Mouse (Mus musculus) Patski (cell line): Measurements from ENCODE around the gene Nsd2. TPM values are rescaled to one million over a fixed set of nuclear protein-coding genes. Genes with fewer than 3 reads are reported as not detected.
"Not testable (repeated sequence)": the region's sequence is repeated elsewhere in the genome, so short reads cannot be mapped to it uniquely, and the experiment has no call there.

Experiments
- ATAC-seq: fragments of 100-300 bp; one replicate; pipeline ENCODE4 v1.8.0; 2021
- CTCF ChIA-PET: fragments of 350-600 bp; sonication (Branson Sonifier 250); formaldehyde crosslinking; loops from one replicate; lab custom pipeline; 2022; ENCODE audit warnings: inconsistent platforms; lab: Charles Lee
- POLR2A ChIA-PET: fragments of 350-600 bp; sonication (Branson Sonifier 250); formaldehyde crosslinking; loops from one replicate; lab custom pipeline; 2022; ENCODE audit warnings: antibody characterized with exemption, inconsistent platforms; lab: Charles Lee
- DNase-seq: peaks from one replicate; pipeline ENCODE4 v3.0.0-alpha.2; 2011; ENCODE audit warnings: low read depth, low spot score
- H3K27me3 ChIP-seq: fragments of 371-371 bp; one replicate; pipeline ENCODE4 v1.5.1; 2021
- CTCF ChIP-seq: fragments of 100-300 bp; IDR thresholded peaks from one replicate; pipeline ENCODE4 v1.5.1; 2021
- in situ Hi-C: fragments of 300-500 bp; cut with MboI; formaldehyde crosslinking; loops from 3 replicates; pipeline ENCODE4 v1.11.1; 2018; ENCODE audit warnings: low pct_unique_long_range_greater_than_20kb, mixed read lengths
- polyA plus RNA-seq: library from polyadenylated mRNA; unstranded; gene quantifications from one replicate; pipeline ENCODE4 v1.2.3, GENCODE M21; 2021

The Nsd2 gene
- polyA plus RNA-seq, 1 experiment from 2014 or later, result 69.6 TPM

GRCm38 (mm10) chr5:33938448-33938847 lies 117.9 kb downstream of the Nsd2 start:
- ChIA-PET CTCF (no interaction called here), POLR2A (interaction anchor here (0.6 kb wide), 1 partner anchor 92 kb away, joined by 3 read pairs; no protein-coding TSS in a partner anchor)
- ATAC-seq (no peak), DNase-seq (no peak)
- TF ChIP-seq CTCF, result no peak
- no peaks in the 10 kb centered on the region for H3K27me3 ChIP-seq
- in situ Hi-C loops, result loop anchor here (10.0 kb wide), 1 partner anchor 264 kb away; no protein-coding TSS in a partner anchor

GRCm38 (mm10) chr5:33947035-33947434 lies 126.5 kb downstream of the Nsd2 start:
- POLR2A ChIA-PET, in situ Hi-C loops, ATAC-seq, CTCF ChIA-PET, H3K27me3 ChIP-seq, DNase-seq: not testable (repeated sequence)
- peak; percentile 18 for TF ChIP-seq CTCF

Other genes with a start within 250 kb of the Nsd2 start
- 48.0 TPM for gene Fam53a, start 191.1 kb upstream of the Nsd2 start, polyA plus RNA-seq
- gene Gm9903, start 190.8 kb upstream of the Nsd2 start, polyA plus RNA-seq, result 0.56 TPM
- 77.3 TPM for gene Slbp, start 168.2 kb upstream of the Nsd2 start, polyA plus RNA-seq
- gene Tacc3, start 162.6 kb upstream of the Nsd2 start, polyA plus RNA-seq, result 63.4 TPM
- gene Tmem129, start 162.3 kb upstream of the Nsd2 start, polyA plus RNA-seq, result 40.5 TPM
- gene Fgfr3, start 99.1 kb upstream of the Nsd2 start, polyA plus RNA-seq, result 3.7 TPM
- 64.9 TPM for gene Letm1, start 37.9 kb upstream of the Nsd2 start, polyA plus RNA-seq
- 30.6 TPM for gene Nelfa, start 115.7 kb downstream of the Nsd2 start, polyA plus RNA-seq
- 68.6 TPM for gene Gm1673, start 162.7 kb downstream of the Nsd2 start, polyA plus RNA-seq
- gene Nat8l, start 175.3 kb downstream of the Nsd2 start, polyA plus RNA-seq, result 1.0 TPM